Mouse (Mus musculus): Measurements from ENCODE around the gene Cd47. TPM values are rescaled to one million over a fixed set of nuclear protein-coding genes. Genes with fewer than 3 reads are reported as not detected.

Gene Cd47
- total and polyA plus RNA-seq, 3 experiments: 30.9 to 87.1 (median 76.5) TPM

GRCm38 (mm10) chr16:49901395-49901794 lies 101.1 kb downstream of the Cd47 start:
- peaks cover 19% of the 10 kb centered on the region for H3K36me3 ChIP-seq (ENCODE audit: control insufficient read depth, insufficient read depth, low read length)
- H3K79me2 ChIP-seq (replicated peaks; ENCODE audit: control insufficient read depth, insufficient read depth, low read length): no peaks in the 10 kb centered on the region; the same call in 1 of the 2 replicates
- intact Hi-C loops (cut with DNase I): no loop called here
- H3K27ac ChIP-seq: no peak overlapping the region
- H3K4me3 ChIP-seq: no peak overlapping the region
- TF ChIP-seq CTCF (IDR thresholded peaks at IDR 0.05): no peak
- no peak overlapping the region for H3K9ac ChIP-seq (ENCODE audit: low read depth, low read length)
- no peaks in the 10 kb centered on the region for H3K27me3 ChIP-seq (ENCODE audit: control insufficient read depth, insufficient read depth, low read length)
- H3K4me1 ChIP-seq (ENCODE audit: control insufficient read depth, insufficient read depth, low read length): peaks cover 11% of the 10 kb centered on the region
- no peak for DNase-seq

- H3K27me3 ChIP-seq (ENCODE audit: control insufficient read depth, insufficient read depth, low read length): no peaks in the 10 kb centered on the region
- H3K79me2 ChIP-seq (replicated peaks; ENCODE audit: control insufficient read depth, insufficient read depth, low read length): no peaks in the 10 kb centered on the region; the same call in 1 of the 2 replicates
- H3K36me3 ChIP-seq (ENCODE audit: control insufficient read depth, insufficient read depth, low read length): peaks cover 22% of the 10 kb centered on the region
- intact Hi-C loops (cut with DNase I): no loop called here
- no peak for TF ChIP-seq CTCF (IDR thresholded peaks at IDR 0.05)
- no peak overlapping the region for H3K9ac ChIP-seq (ENCODE audit: low read depth, low read length)
- peaks cover 15% of the 10 kb centered on the region for H3K4me1 ChIP-seq (ENCODE audit: control insufficient read depth, insufficient read depth, low read length)
- H3K27ac ChIP-seq: no peak overlapping the region
- no peak for DNase-seq
- 95% methylated on average over 5 of the region's 5 CpGs for WGBS
- H3K4me3 ChIP-seq: no peak overlapping the region
Observed at GRCm38 (mm10) chr16:49902083-49902482, 101.8 kb downstream of the Cd47 start.

- no peak overlapping the region for H3K9ac ChIP-seq (ENCODE audit: low read depth, low read length)
- H3K36me3 ChIP-seq (ENCODE audit: control insufficient read depth, insufficient read depth, low read length): peaks cover 38% of the 10 kb centered on the region
- peaks cover 16% of the 10 kb centered on the region for H3K4me1 ChIP-seq (ENCODE audit: control insufficient read depth, insufficient read depth, low read length)
- no peak overlapping the region for H3K4me3 ChIP-seq
- no peaks in the 10 kb centered on the region for H3K27me3 ChIP-seq (ENCODE audit: control insufficient read depth, insufficient read depth, low read length)
- H3K27ac ChIP-seq: no peak overlapping the region; the same call in 1 of the 2 replicates
- intact Hi-C loops (cut with DNase I): no loop called here
- DNase-seq: no peak
- TF ChIP-seq EP300 (IDR thresholded peaks at IDR 0.05; ENCODE audit: insufficient read depth, low read depth, low read length) (no peak), CTCF (IDR thresholded peaks at IDR 0.05) (no peak), POLR2A (IDR thresholded peaks at IDR 0.05; ENCODE audit: insufficient read depth, low read depth, low read length) (no peak)
- no peaks in the 10 kb centered on the region; the same call in 1 of the 2 replicates for H3K79me2 ChIP-seq (replicated peaks; ENCODE audit: control insufficient read depth, insufficient read depth, low read length)
- 58% methylated on average over 10 of the region's 10 CpGs for WGBS
Observed at GRCm38 (mm10) chr16:49904248-49904930, 104.1 kb downstream of the Cd47 start.

GRCm38 (mm10) chr16:49905041-49905440 lies 104.7 kb downstream of the Cd47 start:
- intact Hi-C loops (cut with DNase I): loop anchor here (5.0 kb wide), 2 partner anchors 47 to 103 kb away; partner anchors contain the start of gene Cd47
- no peak overlapping the region for H3K9ac ChIP-seq (ENCODE audit: low read depth, low read length)
- H3K36me3 ChIP-seq (ENCODE audit: control insufficient read depth, insufficient read depth, low read length): peaks cover 41% of the 10 kb centered on the region
- peaks cover 17% of the 10 kb centered on the region for H3K4me1 ChIP-seq (ENCODE audit: control insufficient read depth, insufficient read depth, low read length)
- TF ChIP-seq EP300 (IDR thresholded peaks at IDR 0.05; ENCODE audit: insufficient read depth, low read depth, low read length) (no peak), CTCF (IDR thresholded peaks at IDR 0.05) (no peak), POLR2A (IDR thresholded peaks at IDR 0.05; ENCODE audit: insufficient read depth, low read depth, low read length) (no peak)
- H3K4me3 ChIP-seq: no peak overlapping the region
- DNase-seq: no peak
- 52% methylated on average over 3 of the region's 3 CpGs for WGBS
- peak overlapping the region; percentile 66 for H3K27ac ChIP-seq
- no peaks in the 10 kb centered on the region for H3K27me3 ChIP-seq (ENCODE audit: control insufficient read depth, insufficient read depth, low read length)
- no peaks in the 10 kb centered on the region; the same call in 1 of the 2 replicates for H3K79me2 ChIP-seq (replicated peaks; ENCODE audit: control insufficient read depth, insufficient read depth, low read length)

GRCm38 (mm10) chr16:49905601-49906001 lies 105.3 kb downstream of the Cd47 start:
- peak overlapping the region; percentile 16; the same call in 1 of the 2 replicates for H3K9ac ChIP-seq (ENCODE audit: low read depth, low read length)
- no peaks in the 10 kb centered on the region; the same call in 1 of the 2 replicates for H3K79me2 ChIP-seq (replicated peaks; ENCODE audit: control insufficient read depth, insufficient read depth, low read length)
- 41% methylated on average over 8 of the region's 8 CpGs for WGBS
- H3K36me3 ChIP-seq (ENCODE audit: control insufficient read depth, insufficient read depth, low read length): peaks cover 41% of the 10 kb centered on the region
- intact Hi-C loops (cut with DNase I): loop anchor here (5.0 kb wide), 2 partner anchors 47 to 103 kb away; partner anchors contain the start of gene Cd47
- H3K27ac ChIP-seq: peak overlapping the region; percentile 66
- TF ChIP-seq CTCF (IDR thresholded peaks at IDR 0.05) (no peak), EP300 (IDR thresholded peaks at IDR 0.05; ENCODE audit: insufficient read depth, low read depth, low read length) (no peak), POLR2A (IDR thresholded peaks at IDR 0.05; ENCODE audit: insufficient read depth, low read depth, low read length) (no peak; the same call in 1 of the 2 replicates)
- H3K4me1 ChIP-seq (ENCODE audit: control insufficient read depth, insufficient read depth, low read length): peaks cover 17% of the 10 kb centered on the region
- peak in 1 of 2 experiments; percentile 22 for DNase-seq
- no peak overlapping the region for H3K4me3 ChIP-seq
- no peaks in the 10 kb centered on the region for H3K27me3 ChIP-seq (ENCODE audit: control insufficient read depth, insufficient read depth, low read length)

- intact Hi-C loops (cut with DNase I): loop anchor here (5.0 kb wide), 2 partner anchors 46 to 104 kb away; partner anchors contain the start of gene Cd47
Observed at GRCm38 (mm10) chr16:49906066-49906465, 105.7 kb downstream of the Cd47 start.

More at GRCm38 (mm10) chr16:49906066-49906465, 105.7 kb downstream of the Cd47 start:
- H3K27me3 ChIP-seq (ENCODE audit: control insufficient read depth, insufficient read depth, low read length): no peaks in the 10 kb centered on the region
- peaks cover 17% of the 10 kb centered on the region for H3K4me1 ChIP-seq (ENCODE audit: control insufficient read depth, insufficient read depth, low read length)
- no peak overlapping the region for H3K4me3 ChIP-seq
- no peak overlapping the region for H3K9ac ChIP-seq (ENCODE audit: low read depth, low read length)
- DNase-seq: no peak
- peaks cover 46% of the 10 kb centered on the region for H3K36me3 ChIP-seq (ENCODE audit: control insufficient read depth, insufficient read depth, low read length)
- H3K27ac ChIP-seq: peak overlapping the region; percentile 66
- TF ChIP-seq POLR2A (IDR thresholded peaks at IDR 0.05; ENCODE audit: insufficient read depth, low read depth, low read length) (no peak), EP300 (IDR thresholded peaks at IDR 0.05; ENCODE audit: insufficient read depth, low read depth, low read length) (no peak), CTCF (IDR thresholded peaks at IDR 0.05) (no peak)
- H3K79me2 ChIP-seq (replicated peaks; ENCODE audit: control insufficient read depth, insufficient read depth, low read length): no peaks in the 10 kb centered on the region; the same call in 1 of the 2 replicates
- 33% methylated on average over 5 of the region's 5 CpGs for WGBS
